Mouse (Mus musculus) embryonic facial prominence, embryonic 15.5 days (tissue): ENCODE data around the gene Uba5. TPM values are rescaled to one million over a fixed set of nuclear protein-coding genes. Genes with fewer than 3 reads are reported as not detected.
A peak's percentile ranks its signal among the peaks of the same experiment; 100 is the strongest.

Source experiments
- ATAC-seq: fragments of 200-750 bp; cut with Nextera tagmentation; 2 replicates; pipeline ENCODE4 v1.8.0; 2017; ENCODE audit warnings: low read depth, moderate TSS enrichment; ENCODE audit not compliant: insufficient number of reproducible peaks, low FRiP score, low TSS enrichment
- H3K27ac ChIP-seq: fragments of 300-500 bp; sonication (generic); replicated peaks from 2 replicates; pipeline ENCODE4 v1.5.1; 2015; ENCODE audit warnings: mild to moderate bottlenecking, inconsistent platforms
- H3K27me3 ChIP-seq: fragments of 300-500 bp; sonication (generic); 2 replicates; pipeline ENCODE4 v1.6.1; 2015; ENCODE audit warnings: inconsistent platforms
- H3K36me3 ChIP-seq: fragments of 300-500 bp; sonication (generic); 2 replicates; pipeline ENCODE4 v1.6.1; 2015; ENCODE audit warnings: mild to moderate bottlenecking, inconsistent platforms
- H3K4me1 ChIP-seq: fragments of 300-500 bp; sonication (generic); 2 replicates; pipeline ENCODE4 v1.6.1; 2015; ENCODE audit warnings: inconsistent platforms
- H3K4me2 ChIP-seq: fragments of 300-500 bp; sonication (generic); replicated peaks from 2 replicates; pipeline ENCODE4 v1.6.1; 2015; ENCODE audit warnings: mild to moderate bottlenecking, inconsistent platforms
- H3K4me3 ChIP-seq: fragments of 300-500 bp; sonication (generic); replicated peaks from 2 replicates; pipeline ENCODE4 v1.5.1; 2015; ENCODE audit warnings: mild to moderate bottlenecking, inconsistent platforms
- H3K9ac ChIP-seq: fragments of 300-500 bp; sonication (generic); 2 replicates; pipeline ENCODE4 v1.6.1; 2015; ENCODE audit warnings: inconsistent platforms
- H3K9me3 ChIP-seq: fragments of 300-500 bp; sonication (generic); replicated peaks from 2 replicates; pipeline ENCODE4 v1.6.1; 2016; ENCODE audit warnings: inconsistent platforms
- WGBS: fragments of 180-500 bp; shearing (Covaris S2); methylation state at CpG from one replicate; pipeline ENCODE4 v1.1.7; 2015; 5-methylcytosine and 5-hydroxymethylcytosine counted together
- polyA plus RNA-seq: library from polyadenylated mRNA; unstranded; fragments of >200 nt; fragmentation: Nextera tagmentation; extraction: Ambion mirVana; gene quantifications from 2 replicates; pipeline ENCODE4 v1.2.1, GENCODE M21; 2015

Gene Uba5
- polyA plus RNA-seq, 1 experiment from 2014 or later: 58.6 TPM

DNA sequence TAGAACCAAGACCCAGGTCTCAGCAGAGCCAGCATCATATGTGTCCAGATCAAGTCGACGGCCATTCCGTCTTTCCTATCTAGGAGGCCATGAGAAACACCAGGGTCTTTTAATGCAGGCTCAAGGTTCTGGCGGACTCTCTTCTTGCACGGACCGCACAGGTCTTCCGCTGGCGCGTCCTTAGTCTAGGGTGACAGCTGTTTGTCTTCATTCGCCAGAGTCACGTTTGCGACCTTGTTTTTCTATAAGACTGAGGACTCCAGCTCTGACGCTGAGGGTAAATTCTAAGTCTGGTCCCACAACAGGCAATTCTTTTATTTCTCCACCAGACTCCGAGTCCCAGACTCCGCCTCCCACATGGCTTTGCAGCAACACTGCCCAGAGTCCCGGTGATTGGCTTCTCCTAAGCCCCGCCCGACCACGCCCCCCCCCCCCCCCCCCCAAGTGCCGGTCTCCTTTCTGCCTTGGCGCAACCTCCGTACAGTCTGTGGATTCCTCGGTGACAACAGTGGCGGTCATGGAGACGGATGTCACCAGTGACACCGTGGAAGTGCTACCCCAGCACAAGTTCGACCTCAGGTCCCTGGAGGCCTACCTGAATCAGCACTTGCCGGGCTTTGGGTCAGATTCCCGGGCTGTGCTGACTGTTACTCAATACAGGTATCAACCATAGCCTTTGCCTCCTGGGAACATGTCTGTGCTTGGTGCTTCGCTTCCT, 469 bp upstream of the Uba5 start, which contains the start of gene Acad11:
TSS of gene Acad11 (plus strand) at position 134 of the 718 bp plus-strand sequence.
- WGBS: 0% methylated on average over 29 of the region's 30 CpGs
- H3K4me1 ChIP-seq: peaks cover 19% of the 10 kb centered on the region
- H3K4me3 ChIP-seq: peak within 1 kb of the TSS; percentile 100
- ATAC-seq: peak; percentile 93
- H3K9ac ChIP-seq: peak within 1 kb of the TSS; percentile 97
- H3K27ac ChIP-seq: peak within 1 kb of the TSS; percentile 80
- H3K36me3 ChIP-seq: peaks cover 16% of the 10 kb centered on the region
- peak within 1 kb of the TSS; percentile 89 for H3K4me2 ChIP-seq
- H3K9me3 ChIP-seq: no peaks in the 10 kb centered on the region
- no peaks in the 10 kb centered on the region for H3K27me3 ChIP-seq

DNA sequence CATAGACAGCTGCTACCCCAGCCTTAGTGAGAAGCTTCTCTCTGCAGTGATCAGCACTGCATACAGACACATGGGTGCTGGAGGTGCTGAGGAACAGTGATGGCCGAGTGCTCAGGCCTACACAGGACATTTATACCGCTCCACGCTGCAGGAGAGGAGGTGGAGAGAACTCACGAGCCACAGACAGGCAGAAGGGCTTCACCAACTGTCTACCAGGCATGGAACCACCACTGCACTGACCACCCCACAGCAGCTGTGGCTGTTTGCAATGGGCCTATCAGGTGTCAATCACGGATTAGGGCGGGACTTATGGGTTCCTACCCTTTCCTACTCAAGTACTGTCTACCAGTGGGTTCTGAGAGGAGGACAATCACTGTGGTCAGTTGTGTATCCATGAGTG, 11.9 kb downstream of the Uba5 start:
- peaks cover 84% of the 10 kb centered on the region for H3K36me3 ChIP-seq
- no peak overlapping the region for H3K4me2 ChIP-seq
- H3K9ac ChIP-seq: no peak overlapping the region
- H3K4me1 ChIP-seq: no peaks in the 10 kb centered on the region
- H3K9me3 ChIP-seq: no peaks in the 10 kb centered on the region
- WGBS: 90% methylated on average over 6 of the region's 6 CpGs
- no peak for ATAC-seq
- no peak overlapping the region for H3K4me3 ChIP-seq
- H3K27ac ChIP-seq: no peak overlapping the region
- no peaks in the 10 kb centered on the region for H3K27me3 ChIP-seq

DNA sequence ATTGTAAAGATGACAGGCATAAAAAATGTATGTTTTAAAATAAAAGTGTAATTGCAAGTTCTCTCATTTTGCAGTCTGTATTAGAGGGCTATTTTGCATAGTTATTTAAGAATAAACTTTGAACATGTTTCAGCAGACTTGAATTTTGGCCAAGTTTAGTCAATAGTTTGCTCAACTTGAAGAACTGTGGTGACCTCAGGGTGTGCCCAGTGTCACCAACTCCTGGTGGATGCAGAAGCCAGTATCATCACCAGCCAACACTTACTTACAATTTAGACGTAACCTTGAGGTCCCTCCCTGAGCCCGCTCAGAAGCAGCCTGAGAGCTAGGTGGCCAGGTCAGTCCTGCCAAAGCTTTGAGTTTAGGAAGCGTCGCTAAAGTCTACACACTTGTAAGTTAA, 19.3 kb downstream of the Uba5 start:
- Histone ChIP-seq H3K27me3 (no peaks in the 10 kb centered on the region), H3K36me3 (peaks cover 32% of the 10 kb centered on the region), H3K9me3 (no peaks in the 10 kb centered on the region), H3K27ac (no peak overlapping the region), H3K9ac (no peak overlapping the region), H3K4me3 (no peak overlapping the region), H3K4me2 (no peak overlapping the region), H3K4me1 (no peaks in the 10 kb centered on the region)
- no peak for ATAC-seq
- 91% methylated on average over 4 of the region's 4 CpGs for WGBS

DNA sequence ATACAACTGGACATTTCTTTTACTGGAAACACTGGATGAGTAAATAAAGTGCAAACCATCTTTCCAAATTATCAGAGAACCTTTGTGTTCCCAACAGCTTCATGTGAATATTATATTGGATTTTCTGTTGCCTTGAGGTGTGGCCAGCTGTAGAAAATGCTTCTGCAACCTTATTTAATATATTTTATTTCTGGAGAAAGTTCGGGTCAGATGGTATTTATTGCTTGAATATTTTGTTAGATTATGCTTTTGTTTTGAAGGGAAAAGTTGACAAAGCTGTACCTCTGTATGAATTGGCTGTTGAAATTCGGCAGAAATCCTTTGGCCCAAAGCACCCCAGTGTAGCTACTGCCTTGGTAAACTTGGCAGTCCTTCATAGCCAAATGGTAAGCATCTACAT, 22.6 kb downstream of the Uba5 start, which contains the start of gene Gm28305:
TSS of gene Gm28305 (plus strand) at position 301 of the 400 bp plus-strand sequence.
- 68% methylated on average over 2 of the region's 2 CpGs for WGBS
- ATAC-seq: no peak

DNA sequence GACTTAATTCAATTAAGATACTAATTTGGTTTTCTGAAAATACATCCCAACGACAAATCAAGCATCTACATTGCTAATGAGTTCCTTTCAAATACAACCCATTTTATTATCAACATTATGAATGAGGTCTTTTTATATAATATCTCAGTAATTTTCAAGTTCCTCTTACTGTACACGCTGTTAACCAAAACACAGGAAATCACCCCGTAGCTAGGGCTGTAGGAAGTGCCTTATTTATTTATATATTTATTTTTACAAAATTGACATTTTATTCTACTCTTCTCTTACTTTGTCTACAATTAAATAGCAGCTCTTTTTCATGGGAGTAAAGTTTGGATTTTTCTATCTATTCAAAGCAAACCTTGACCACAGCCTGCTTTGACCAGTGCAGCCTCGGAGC, 23.2 kb downstream of the Uba5 start:
- WGBS: 78% methylated on average over 4 of the region's 4 CpGs
- ATAC-seq: no peak
- Histone ChIP-seq H3K27ac (no peak overlapping the region), H3K4me2 (no peak overlapping the region), H3K4me1 (no peaks in the 10 kb centered on the region), H3K9me3 (no peaks in the 10 kb centered on the region), H3K4me3 (no peak overlapping the region), H3K27me3 (no peaks in the 10 kb centered on the region), H3K36me3 (peaks cover 42% of the 10 kb centered on the region), H3K9ac (no peak overlapping the region)

More for the DNA sequence above, 22.6 kb downstream of the Uba5 start, which contains the start of gene Gm28305:
- Histone ChIP-seq H3K4me2 (no peak within 1 kb of the TSS), H3K9me3 (no peaks in the 10 kb centered on the region), H3K27me3 (no peaks in the 10 kb centered on the region), H3K27ac (no peak within 1 kb of the TSS), H3K9ac (no peak within 1 kb of the TSS), H3K4me1 (no peaks in the 10 kb centered on the region), H3K4me3 (no peak within 1 kb of the TSS), H3K36me3 (peaks cover 42% of the 10 kb centered on the region)

DNA sequence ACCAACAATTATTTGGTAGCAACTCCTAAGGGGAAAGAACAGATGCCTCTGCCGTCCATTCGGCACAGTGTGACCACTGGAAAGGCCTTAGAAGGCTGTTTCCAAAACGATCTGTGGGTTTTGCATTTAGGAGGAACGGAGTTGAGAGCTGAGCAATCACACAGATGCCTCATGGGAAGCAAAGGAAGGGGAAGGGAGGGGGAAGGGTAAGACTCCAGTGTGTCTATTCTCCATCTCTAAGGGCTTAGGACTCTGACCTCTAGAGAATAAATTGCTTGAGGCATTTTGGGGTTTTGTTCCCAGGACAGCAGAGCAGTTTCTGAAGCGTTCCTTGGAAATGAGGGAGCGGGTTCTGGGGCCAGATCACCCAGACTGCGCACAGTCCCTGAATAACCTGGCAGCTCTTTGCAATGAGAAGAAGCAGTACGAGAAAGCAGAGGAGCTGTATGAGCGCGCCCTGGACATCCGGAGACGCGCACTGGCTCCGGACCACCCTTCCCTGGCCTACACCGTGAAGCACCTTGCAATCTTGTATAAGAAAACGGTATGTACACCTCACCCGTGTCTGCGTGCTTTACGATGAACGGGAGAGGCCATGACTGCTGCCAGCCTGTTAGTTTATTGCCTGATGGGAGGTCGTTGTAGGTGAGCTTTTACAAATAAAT, 23.8 kb downstream of the Uba5 start:
- H3K4me3 ChIP-seq: no peak overlapping the region
- peaks cover 48% of the 10 kb centered on the region for H3K36me3 ChIP-seq
- H3K4me2 ChIP-seq: no peak overlapping the region
- 85% methylated on average over 21 of the region's 21 CpGs for WGBS
- no peak for ATAC-seq
- no peaks in the 10 kb centered on the region for H3K4me1 ChIP-seq
- no peaks in the 10 kb centered on the region for H3K9me3 ChIP-seq
- no peak overlapping the region for H3K27ac ChIP-seq
- H3K9ac ChIP-seq: no peak overlapping the region
- no peaks in the 10 kb centered on the region for H3K27me3 ChIP-seq

DNA sequence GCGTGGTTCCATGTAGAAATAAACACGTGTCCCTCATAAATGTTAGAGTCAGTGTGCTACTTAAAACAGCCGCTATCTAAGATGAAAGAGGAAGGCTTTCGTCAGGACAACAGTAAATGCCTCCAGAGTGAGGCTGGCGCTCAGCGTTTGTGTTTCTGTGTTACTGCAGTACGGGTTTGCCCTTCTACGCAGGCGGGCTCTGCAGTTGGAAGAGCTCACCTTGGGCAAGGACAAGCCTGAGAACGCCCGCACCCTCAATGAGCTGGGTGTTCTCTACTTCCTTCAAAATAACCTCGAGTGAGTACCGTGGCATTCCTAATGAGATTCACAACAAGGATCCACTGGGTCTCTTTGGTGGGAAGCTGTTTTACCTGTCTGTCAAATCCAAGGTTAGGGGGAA, 24.7 kb downstream of the Uba5 start:
- ATAC-seq: no peak
- WGBS: 86% methylated on average over 13 of the region's 13 CpGs
- Histone ChIP-seq H3K27ac (no peak overlapping the region), H3K9me3 (no peaks in the 10 kb centered on the region), H3K4me3 (no peak overlapping the region), H3K4me2 (no peak overlapping the region), H3K27me3 (no peaks in the 10 kb centered on the region), H3K36me3 (peaks cover 49% of the 10 kb centered on the region), H3K4me1 (no peaks in the 10 kb centered on the region), H3K9ac (no peak overlapping the region)

DNA sequence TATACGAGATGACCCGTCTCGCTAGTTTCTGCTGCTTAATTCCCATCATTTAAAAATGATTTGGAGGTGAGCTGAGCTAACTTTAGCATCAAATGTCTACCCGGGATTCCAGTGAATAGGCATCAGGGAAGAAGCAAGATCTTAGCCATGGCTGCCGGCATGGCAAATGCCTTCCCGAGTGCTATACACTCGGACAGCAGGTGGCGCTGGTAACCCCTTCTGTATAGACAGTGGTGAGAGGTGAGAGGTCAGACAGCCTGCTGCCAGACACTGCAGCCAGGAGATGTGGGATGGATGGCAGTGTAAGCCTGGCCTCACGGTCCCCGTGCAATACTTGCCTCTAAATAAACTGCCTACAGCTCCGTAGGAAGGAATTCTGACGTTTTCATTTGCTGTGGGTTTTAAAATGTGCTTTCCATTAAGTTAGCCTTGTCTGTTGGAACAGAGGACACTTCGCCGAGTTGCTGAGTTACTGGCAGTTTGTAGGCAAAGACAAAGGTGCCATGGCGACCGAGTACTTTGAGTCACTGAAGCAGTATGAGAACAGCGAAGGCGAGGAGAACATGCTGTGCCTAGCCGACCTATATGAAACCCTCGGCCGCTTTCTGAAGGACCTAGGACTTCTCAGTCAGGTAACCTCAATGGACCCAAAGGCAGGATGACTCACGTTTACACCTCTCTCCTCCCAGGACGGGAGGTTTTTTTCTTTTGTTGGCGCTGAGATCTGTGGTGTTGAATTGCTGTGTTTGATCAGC, 27.5 kb downstream of the Uba5 start:
- no peak overlapping the region for H3K4me3 ChIP-seq
- H3K9ac ChIP-seq: no peak overlapping the region
- no peaks in the 10 kb centered on the region for H3K4me1 ChIP-seq
- H3K27ac ChIP-seq: no peak overlapping the region
- 45% methylated on average over 24 of the region's 24 CpGs for WGBS
- no peak for ATAC-seq
- H3K4me2 ChIP-seq: no peak overlapping the region
- no peaks in the 10 kb centered on the region for H3K27me3 ChIP-seq
- H3K9me3 ChIP-seq: no peaks in the 10 kb centered on the region
- H3K36me3 ChIP-seq: peaks cover 49% of the 10 kb centered on the region

DNA sequence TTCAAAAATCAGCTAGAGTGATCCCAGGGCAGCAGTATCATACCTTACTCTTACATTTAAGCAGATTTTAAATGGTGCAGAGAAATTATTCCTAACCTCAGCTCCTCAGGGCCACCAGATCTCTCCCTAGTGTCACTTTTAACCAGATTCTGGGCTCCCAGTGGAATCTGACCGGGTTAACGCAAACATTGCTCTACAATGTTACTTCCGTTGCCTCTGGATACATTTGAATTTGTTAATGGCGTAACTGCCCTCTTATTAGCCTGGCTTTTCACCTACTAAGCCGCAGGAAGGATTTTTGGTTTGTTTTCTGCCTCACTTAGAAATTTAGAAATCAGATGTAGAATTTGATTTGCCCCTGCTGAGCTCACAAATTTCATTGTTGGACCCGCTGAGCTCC, 28.2 kb downstream of the Uba5 start:
- H3K36me3 ChIP-seq: peaks cover 51% of the 10 kb centered on the region

DNA sequence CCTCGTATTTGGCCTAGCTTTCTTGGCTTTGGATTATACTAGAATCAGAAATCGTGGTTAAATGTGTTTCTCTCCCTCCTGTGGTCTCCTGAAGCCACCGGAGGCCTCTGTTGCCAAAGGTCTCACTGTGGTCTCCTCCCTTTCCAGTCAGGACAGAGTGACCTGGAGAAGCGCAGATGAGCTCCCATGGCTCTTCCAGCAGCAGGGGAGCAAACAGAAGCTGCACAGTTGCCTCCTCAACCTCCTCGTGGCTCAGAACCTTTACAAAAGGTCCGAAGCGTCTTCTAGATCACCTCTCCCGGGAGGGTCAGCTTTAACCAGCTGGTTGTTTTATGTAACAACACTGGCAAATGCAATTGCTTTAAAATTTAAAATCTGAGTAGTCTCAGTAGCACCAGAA, 28.7 kb downstream of the Uba5 start:
- no peak for ATAC-seq
- no peaks in the 10 kb centered on the region for H3K9me3 ChIP-seq
- H3K9ac ChIP-seq: no peak overlapping the region
- no peak overlapping the region for H3K4me2 ChIP-seq
- H3K27ac ChIP-seq: no peak overlapping the region
- H3K4me1 ChIP-seq: no peaks in the 10 kb centered on the region
- H3K36me3 ChIP-seq: peaks cover 54% of the 10 kb centered on the region
- H3K4me3 ChIP-seq: no peak overlapping the region
- no peaks in the 10 kb centered on the region for H3K27me3 ChIP-seq
- WGBS: 84% methylated on average over 8 of the region's 8 CpGs

More for the DNA sequence above, 28.2 kb downstream of the Uba5 start:
- Histone ChIP-seq H3K4me1 (no peaks in the 10 kb centered on the region), H3K9me3 (no peaks in the 10 kb centered on the region), H3K27ac (no peak overlapping the region), H3K27me3 (no peaks in the 10 kb centered on the region), H3K9ac (no peak overlapping the region), H3K4me3 (no peak overlapping the region), H3K4me2 (no peak overlapping the region)
- WGBS: 74% methylated on average over 6 of the region's 6 CpGs
- no peak for ATAC-seq

DNA sequence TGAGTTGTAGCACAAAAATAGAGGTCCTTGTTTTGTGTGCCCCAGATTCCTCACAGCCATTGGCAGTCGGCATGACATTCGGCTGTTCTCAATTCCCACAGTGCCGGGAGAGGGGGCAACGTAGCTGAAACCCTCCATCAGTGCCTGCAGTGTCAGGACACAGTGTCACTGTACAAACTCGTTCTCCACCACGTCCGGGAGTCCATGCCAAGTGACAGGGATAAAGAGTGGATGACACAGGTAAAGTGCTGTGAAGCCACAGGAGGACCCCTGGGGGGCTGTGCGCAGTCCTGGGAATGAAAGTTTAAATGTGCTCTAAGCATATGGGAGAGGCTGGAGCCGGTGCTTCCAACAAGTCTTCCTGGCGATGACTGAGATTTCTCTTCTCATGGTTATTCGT, 33.1 kb downstream of the Uba5 start:
- no peaks in the 10 kb centered on the region for H3K27me3 ChIP-seq
- no peak overlapping the region for H3K9ac ChIP-seq
- no peak overlapping the region for H3K27ac ChIP-seq
- H3K9me3 ChIP-seq: 0 out of 2 replicates have a peak, but pooled peaks cover 8% of the 10 kb centered on the region
- 88% methylated on average over 11 of the region's 11 CpGs for WGBS
- no peaks in the 10 kb centered on the region for H3K4me1 ChIP-seq
- ATAC-seq: no peak
- no peak overlapping the region for H3K4me2 ChIP-seq
- H3K4me3 ChIP-seq: no peak overlapping the region
- H3K36me3 ChIP-seq: peaks cover 58% of the 10 kb centered on the region
